Comparison of ENCODE assay signal across 24 mouse cellular contexts in the genomic region with DNA sequence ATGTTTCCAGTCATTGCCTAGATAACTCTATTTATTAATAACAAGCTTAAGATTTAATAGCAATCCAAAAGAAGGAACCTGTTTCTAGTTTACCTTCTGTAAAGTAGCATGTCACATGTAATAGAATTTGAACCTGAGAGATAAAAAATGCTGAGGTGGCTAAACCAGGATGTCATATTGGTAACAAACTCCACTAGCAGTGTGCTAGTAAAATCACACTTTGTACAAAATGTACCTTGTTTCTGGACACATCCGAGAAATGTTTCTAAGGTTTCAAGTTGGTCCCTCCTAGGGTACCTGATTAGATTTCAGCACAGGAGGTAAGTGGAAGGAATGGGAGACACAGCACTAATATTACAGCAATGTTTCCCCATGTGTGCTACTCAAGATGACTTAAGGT. TPM values are rescaled to one million over a fixed set of nuclear protein-coding genes. Genes with fewer than 3 reads are reported as not detected.
DNase-seq lines count a peak whose midpoint lies in the region; ATAC-seq and TF ChIP-seq lines count a peak whose summit lies in the region.
"Had no signal": no experiment of that assay in that cellular context is flagged by ENCODE, and none has a peak within 500 bp of the region (broad histone marks: within the 10 kb centered on the region; RNA-seq: fewer than 3 reads in every experiment).

No protein-coding gene starts in this region.

- peaks cover 18% of the 10 kb centered on the region for H3K4me1 ChIP-seq in liver, adult 2 months (ENCODE audit: control insufficient read depth, insufficient read depth, low read length)
- H3K4me1 ChIP-seq in liver, embryonic 11.5 days (replicated peaks; ENCODE audit: control insufficient read depth, insufficient read depth, low read length), result 0 out of 2 replicates have a peak, but pooled peaks cover 3% of the 10 kb centered on the region
- H3K4me1 ChIP-seq in ES-E14 (ENCODE audit: control insufficient read depth in 2 of 2, insufficient read depth in 2 of 2, low read length in 2 of 2, poor library complexity in 1 of 2), result no peaks in the 10 kb centered on the region
- H3K4me1 ChIP-seq: embryonic facial prominence, embryonic 13.5 days; embryonic facial prominence, embryonic 15.5 days had no signal

- peaks cover 4% of the 10 kb centered on the region; the same call in 1 of the 2 replicates for H3K36me3 ChIP-seq in liver, adult 2 months (ENCODE audit: control insufficient read depth, insufficient read depth, low read length)
- H3K36me3 ChIP-seq in liver, embryonic 11.5 days (ENCODE audit: control insufficient read depth, insufficient read depth, low read length), result peaks cover 2% of the 10 kb centered on the region; the same call in 1 of the 2 replicates
- no peaks in the 10 kb centered on the region for H3K36me3 ChIP-seq in ES-E14 (ENCODE audit: control insufficient read depth, insufficient read depth, low read length, poor library complexity, severe bottlenecking)
- H3K36me3 ChIP-seq: embryonic facial prominence, embryonic 13.5 days; embryonic facial prominence, embryonic 15.5 days; forebrain, embryonic 10.5 days; forebrain, embryonic 12.5 days had no signal

- peaks cover 10% of the 10 kb centered on the region; the same call in 1 of the 2 replicates for H3K79me2 ChIP-seq in liver, adult 2 months (ENCODE audit: control insufficient read depth, insufficient read depth, low read length)

- H3K27me3 ChIP-seq in liver, adult 2 months (ENCODE audit: control insufficient read depth, insufficient read depth, low read length), result no peaks in the 10 kb centered on the region
- no peaks in the 10 kb centered on the region for H3K27me3 ChIP-seq in liver, embryonic 11.5 days (replicated peaks; ENCODE audit: control insufficient read depth, insufficient read depth, low read length)
- H3K27me3 ChIP-seq: embryonic facial prominence, embryonic 13.5 days; embryonic facial prominence, embryonic 15.5 days; forebrain, embryonic 12.5 days had no signal

- WGBS in liver, adult 2 months, result 36% methylated on average over 1 of the region's 1 CpGs
- WGBS in liver, embryonic 11.5 days, result 76% methylated on average over 1 of the region's 1 CpGs

- H3K9me3 ChIP-seq in liver, embryonic 11.5 days (ENCODE audit: control insufficient read depth, low read length), result no peaks in the 10 kb centered on the region
- H3K9me3 ChIP-seq in ES-E14 (ENCODE audit: control insufficient read depth, insufficient read depth, low read depth, low read length), result no peaks in the 10 kb centered on the region
- H3K9me3 ChIP-seq: embryonic facial prominence, embryonic 13.5 days; embryonic facial prominence, embryonic 15.5 days; forebrain, embryonic 12.5 days had no signal

- intact Hi-C loops in gastrocnemius, adult 2 months (cut with DNase I), result no loop called here
- intact Hi-C loops in gastrocnemius, postnatal 14 days (cut with DNase I; ENCODE audit: low total_unique reads), result no loop called here
- intact Hi-C loops in heart, postnatal 25 days (cut with DNase I), result no loop called here
- intact Hi-C loops in heart, postnatal 10 days (cut with DNase I), result no loop called here

- H3K27ac ChIP-seq in gastrocnemius, adult 2 months, result peak overlapping the region; percentile 77
- H3K27ac ChIP-seq in liver, adult 2 months (replicated peaks; ENCODE audit: insufficient read depth, low read depth, low read length), result no peak overlapping the region
- H3K27ac ChIP-seq in liver, embryonic 11.5 days (ENCODE audit: low read depth, low read length), result no peak overlapping the region
- H3K27ac ChIP-seq in ES-E14 (ENCODE audit: insufficient read depth, low read depth, low read length, poor library complexity, severe bottlenecking), result no peak overlapping the region
- H3K27ac ChIP-seq: embryonic facial prominence, embryonic 13.5 days; embryonic facial prominence, embryonic 15.5 days; forebrain, embryonic 10.5 days; forebrain, embryonic 12.5 days had no signal

- H3K4me3 ChIP-seq in gastrocnemius, adult 2 months, result no peak overlapping the region
- H3K4me3 ChIP-seq in liver, adult 2 months (ENCODE audit: insufficient read depth, low read depth, low read length), result no peak overlapping the region
- no peak overlapping the region for H3K4me3 ChIP-seq in liver, embryonic 11.5 days (ENCODE audit: low read depth, low read length)
- H3K4me3 ChIP-seq in ES-E14 (ENCODE audit: insufficient read depth in 1 of 2, low read depth in 1 of 2, low read length in 2 of 2, poor library complexity in 1 of 2, severe bottlenecking in 1 of 2), result no peak overlapping the region
- H3K4me3 ChIP-seq: embryonic facial prominence, embryonic 13.5 days; embryonic facial prominence, embryonic 15.5 days; erythroblast, embryonic 14.5 days; forebrain, embryonic 10.5 days; forebrain, embryonic 12.5 days had no signal

- no peak overlapping the region for H3K4me2 ChIP-seq in liver, embryonic 11.5 days
- H3K4me2 ChIP-seq: embryonic facial prominence, embryonic 13.5 days; embryonic facial prominence, embryonic 15.5 days; forebrain, embryonic 12.5 days had no signal

- no peak for TF ChIP-seq POLR2A in liver, adult 2 months (IDR thresholded peaks at IDR 0.05; ENCODE audit: extremely low read depth, insufficient read depth, low read length)

- no peak for DNase-seq in gastrocnemius, adult 2 months
- DNase-seq in gastrocnemius, postnatal 14 days, result no peak
- peak; percentile 53 for DNase-seq in liver, adult 2 months (ENCODE audit: extremely low read depth, low read depth, low spot score)
- DNase-seq in liver, embryonic 11.5 days (ENCODE audit: low spot score), result no peak
- DNase-seq in ES-E14 (ENCODE audit: low read depth, low spot score), result no peak
- DNase-seq in heart, postnatal 25 days (ENCODE audit: low spot score), result no peak
- DNase-seq in heart, postnatal 10 days, result no peak
- DNase-seq: adrenal gland, adult 2 months; adrenal gland, postnatal 10 days; adrenal gland, postnatal 25 days; cerebellum, adult 11 months; cerebellum, adult 18-20 months; cerebellum, adult 8-10 months; cerebellum, adult 9-11 months; cerebellum, postnatal 14 days; cerebellum, postnatal 36 days; embryo, embryonic 11 days had no signal

- ATAC-seq in liver, embryonic 11.5 days (replicated peaks; ENCODE audit: low FRiP score), result no peak
- ATAC-seq: forebrain, embryonic 14.5 days; forebrain, embryonic 16.5 days had no signal

- no peak for TF ChIP-seq CTCF in gastrocnemius, adult 2 months (IDR thresholded peaks at IDR 0.05)
- no peak for TF ChIP-seq CTCF in liver, adult 2 months (IDR thresholded peaks at IDR 0.05; ENCODE audit: low read depth, low read length)

- in situ Hi-C loops in ES-E14 (cut with MboI; ENCODE audit: low sequenced_read_pairs in 2 of 2, unreplicated experiment in 2 of 2), result no loop called here

- no peak overlapping the region for H3K9ac ChIP-seq in liver, adult 2 months (ENCODE audit: low read depth, low read length)
- H3K9ac ChIP-seq in liver, embryonic 11.5 days (ENCODE audit: low read depth, low read length), result no peak overlapping the region
- no peak overlapping the region for H3K9ac ChIP-seq in ES-E14 (ENCODE audit: insufficient read depth, low read depth, low read length, poor library complexity, severe bottlenecking)
- H3K9ac ChIP-seq: embryonic facial prominence, embryonic 13.5 days; embryonic facial prominence, embryonic 15.5 days; forebrain, embryonic 12.5 days had no signal

TF ChIP-seq in ES-E14, 5 proteins besides CTCF, POLR2A, EP300 and RAD21:
- TF ChIP-seq ZNF384 (IDR thresholded peaks at IDR 0.05; ENCODE audit: low read depth, low read length), result no peak
- no peak for TF ChIP-seq HCFC1 (IDR thresholded peaks at IDR 0.05; ENCODE audit: borderline replicate concordance, insufficient read depth, low read length)
- TF ChIP-seq MAFK (IDR thresholded peaks at IDR 0.05; ENCODE audit: insufficient read depth, low read depth, low read length), result peak; percentile 55; the same call in 1 of the 2 replicates

RNA-seq across cellular contexts. Expression of a gene that starts 18.9 kb away (rescaled TPM):
- total RNA-seq in gastrocnemius, adult 2 months (2021), result 100 to 1,000 TPM; 585 to 709 TPM
- 100 to 1,000 TPM; 452 to 543 TPM for total RNA-seq in gastrocnemius, postnatal 14 days (2021)
- total RNA-seq in liver, adult 2 months (2014; rRNA removed), result 31.4 and 33.6 TPM in 2 replicates
- polyA plus RNA-seq in liver, adult 2 months (2012; rRNA removed), result 42.6 and 45.8 TPM in 2 replicates
- polyA plus RNA-seq in liver, embryonic 11.5 days (2014; fragmentation: Nextera tagmentation; extraction: Ambion mirVana), result 26.6 and 29.1 TPM in 2 replicates
- 24.7 and 38.8 TPM in 2 replicates for total RNA-seq in ES-E14 (2012; rRNA removed)
- total RNA-seq in heart, postnatal 25 days (2021), result 100 to 1,000 TPM; 808 to 915 TPM
- 100 to 1,000 TPM; 523 to 617 TPM for total RNA-seq in heart, postnatal 10 days (2021)

Comparison
In these comparisons a context has a peak if more than half of its experiments do, and no peak if none do; other contexts are left out.
1. RNA of a gene that starts 18.9 kb away (total RNA-seq): 808 to 915 TPM in heart, postnatal 25 days, 585 to 709 TPM in gastrocnemius, adult 2 months, 523 to 617 TPM in heart, postnatal 10 days and 452 to 543 TPM in gastrocnemius, postnatal 14 days; 24.7 to 38.8 TPM in ES-E14 and 31.4 to 33.6 TPM in liver, adult 2 months; every median in the first group is over 10 times any median in the second.